Mouse (Mus musculus): ENCODE data around the gene Man1b1. TPM values are rescaled to one million over a fixed set of nuclear protein-coding genes. Genes with fewer than 3 reads are reported as not detected.
A peak's percentile ranks its signal among the peaks of the same experiment; 100 is the strongest.

The Man1b1 gene
- polyA plus RNA-seq, 1 experiment, result 14.6 TPM

- 4% methylated on average over 57 of the region's 57 CpGs for WGBS
- Histone ChIP-seq H3K27me3 (ENCODE audit: control insufficient read depth, insufficient read depth, low read length) (peaks cover 16% of the 10 kb centered on the region), H3K27ac (ENCODE audit: insufficient read depth, low read length) (no peak within 1 kb of the TSS), H3K4me1 (ENCODE audit: control insufficient read depth, insufficient read depth, insufficient read length) (0 out of 2 replicates have a peak, but pooled peaks cover 4% of the 10 kb centered on the region), H3K36me3 (ENCODE audit: control insufficient read depth, insufficient read depth, low read length) (no peaks in the 10 kb centered on the region), H3K4me3 (ENCODE audit: extremely low read depth, insufficient read depth, insufficient read length) (peak within 1 kb of the TSS; percentile 32; the same call in 1 of the 2 replicates)
- no peak for TF ChIP-seq POLR2A (IDR thresholded peaks at IDR 0.05; ENCODE audit: low read depth, low read length)
- TF ChIP-seq CTCF (IDR thresholded peaks at IDR 0.05; ENCODE audit: extremely low read depth, insufficient read depth, insufficient read length, insufficient replicate concordance), result no peak
- no peak for DNase-seq (ENCODE audit: low read depth in 1 of 2, low spot score in 2 of 2)
Measured at GRCm38 (mm10) chr2:25395721-25396596, 63.8 kb downstream of the Man1b1 start, which contains the start of gene Entpd2. TSS of gene Entpd2 (plus strand) at chr2:25395874.

- TF ChIP-seq POLR2A (IDR thresholded peaks at IDR 0.05; ENCODE audit: low read depth, low read length) (no peak), CTCF (IDR thresholded peaks at IDR 0.05; ENCODE audit: extremely low read depth, insufficient read depth, insufficient read length, insufficient replicate concordance) (no peak)
- no peaks in the 10 kb centered on the region for H3K36me3 ChIP-seq (ENCODE audit: control insufficient read depth, insufficient read depth, low read length)
- peaks cover 16% of the 10 kb centered on the region for H3K27me3 ChIP-seq (ENCODE audit: control insufficient read depth, insufficient read depth, low read length)
- H3K4me3 ChIP-seq (ENCODE audit: extremely low read depth, insufficient read depth, insufficient read length), result no peak overlapping the region
- 0 out of 2 replicates have a peak, but pooled peaks cover 4% of the 10 kb centered on the region for H3K4me1 ChIP-seq (ENCODE audit: control insufficient read depth, insufficient read depth, insufficient read length)
- 49% methylated on average over 3 of the region's 3 CpGs for WGBS
- no peak overlapping the region for H3K27ac ChIP-seq (ENCODE audit: insufficient read depth, low read length)
- no peak for DNase-seq (ENCODE audit: low read depth in 1 of 2, low spot score in 2 of 2)
Measured at GRCm38 (mm10) chr2:25396597-25396983, 64.5 kb downstream of the Man1b1 start.

- no peak for DNase-seq (ENCODE audit: low read depth in 1 of 2, low spot score in 2 of 2)
- Histone ChIP-seq H3K36me3 (ENCODE audit: control insufficient read depth, insufficient read depth, low read length) (no peaks in the 10 kb centered on the region), H3K4me3 (ENCODE audit: extremely low read depth, insufficient read depth, insufficient read length) (no peak overlapping the region), H3K4me1 (ENCODE audit: control insufficient read depth, insufficient read depth, insufficient read length) (0 out of 2 replicates have a peak, but pooled peaks cover 4% of the 10 kb centered on the region), H3K27ac (ENCODE audit: insufficient read depth, low read length) (no peak overlapping the region), H3K27me3 (ENCODE audit: control insufficient read depth, insufficient read depth, low read length) (peaks cover 16% of the 10 kb centered on the region)
- no peak for TF ChIP-seq POLR2A (IDR thresholded peaks at IDR 0.05; ENCODE audit: low read depth, low read length)
- no peak for TF ChIP-seq CTCF (IDR thresholded peaks at IDR 0.05; ENCODE audit: extremely low read depth, insufficient read depth, insufficient read length, insufficient replicate concordance)
- 62% methylated on average over 1 of the region's 1 CpGs for WGBS
Measured at GRCm38 (mm10) chr2:25397010-25397409, 64.9 kb downstream of the Man1b1 start.

GRCm38 (mm10) chr2:25398065-25398464, 65.9 kb downstream of the Man1b1 start:
- no peak for TF ChIP-seq POLR2A (IDR thresholded peaks at IDR 0.05; ENCODE audit: low read depth, low read length)
- H3K27me3 ChIP-seq (ENCODE audit: control insufficient read depth, insufficient read depth, low read length), result peaks cover 19% of the 10 kb centered on the region

GRCm38 (mm10) chr2:25399051-25399450, 66.9 kb downstream of the Man1b1 start, which contains the start of gene Npdc1:
TSS of gene Npdc1 (plus strand) at chr2:25399351.
- WGBS, result 67% methylated on average over 8 of the region's 8 CpGs
- H3K4me3 ChIP-seq (ENCODE audit: extremely low read depth, insufficient read depth, insufficient read length), result no peak within 1 kb of the TSS
- peaks cover 10% of the 10 kb centered on the region; the same call in 1 of the 2 replicates for H3K4me1 ChIP-seq (ENCODE audit: control insufficient read depth, insufficient read depth, insufficient read length)
- peaks cover 20% of the 10 kb centered on the region for H3K27me3 ChIP-seq (ENCODE audit: control insufficient read depth, insufficient read depth, low read length)
- no peak for DNase-seq (ENCODE audit: low read depth in 1 of 2, low spot score in 2 of 2)
- H3K36me3 ChIP-seq (ENCODE audit: control insufficient read depth, insufficient read depth, low read length), result no peaks in the 10 kb centered on the region
- no peak within 1 kb of the TSS for H3K27ac ChIP-seq (ENCODE audit: insufficient read depth, low read length)
- TF ChIP-seq CTCF (IDR thresholded peaks at IDR 0.05; ENCODE audit: extremely low read depth, insufficient read depth, insufficient read length, insufficient replicate concordance) (no peak), POLR2A (IDR thresholded peaks at IDR 0.05; ENCODE audit: low read depth, low read length) (no peak)

More at GRCm38 (mm10) chr2:25398065-25398464, 65.9 kb downstream of the Man1b1 start:
- Histone ChIP-seq H3K4me1 (ENCODE audit: control insufficient read depth, insufficient read depth, insufficient read length) (peaks cover 7% of the 10 kb centered on the region; the same call in 1 of the 2 replicates), H3K36me3 (ENCODE audit: control insufficient read depth, insufficient read depth, low read length) (no peaks in the 10 kb centered on the region), H3K4me3 (ENCODE audit: extremely low read depth, insufficient read depth, insufficient read length) (no peak overlapping the region), H3K27ac (ENCODE audit: insufficient read depth, low read length) (no peak overlapping the region)
- no peak for DNase-seq (ENCODE audit: low read depth in 1 of 2, low spot score in 2 of 2)
- 91% methylated on average over 7 of the region's 7 CpGs for WGBS

GRCm38 (mm10) chr2:25400291-25400690, 68.2 kb downstream of the Man1b1 start:
- WGBS, result 21% methylated on average over 16 of the region's 16 CpGs
- H3K27me3 ChIP-seq (ENCODE audit: control insufficient read depth, insufficient read depth, low read length), result peaks cover 18% of the 10 kb centered on the region

More at GRCm38 (mm10) chr2:25400291-25400690, 68.2 kb downstream of the Man1b1 start:
- no peak for TF ChIP-seq CTCF (IDR thresholded peaks at IDR 0.05; ENCODE audit: extremely low read depth, insufficient read depth, insufficient read length, insufficient replicate concordance)
- TF ChIP-seq POLR2A (IDR thresholded peaks at IDR 0.05; ENCODE audit: low read depth, low read length), result no peak
- H3K4me1 ChIP-seq (ENCODE audit: control insufficient read depth, insufficient read depth, insufficient read length), result peaks cover 10% of the 10 kb centered on the region; the same call in 1 of the 2 replicates
- no peak overlapping the region for H3K4me3 ChIP-seq (ENCODE audit: extremely low read depth, insufficient read depth, insufficient read length)
- H3K36me3 ChIP-seq (ENCODE audit: control insufficient read depth, insufficient read depth, low read length), result no peaks in the 10 kb centered on the region
- no peak overlapping the region for H3K27ac ChIP-seq (ENCODE audit: insufficient read depth, low read length)
- no peak for DNase-seq (ENCODE audit: low read depth in 1 of 2, low spot score in 2 of 2)

Data from spleen, adult 2 months (tissue).